Mouse (Mus musculus): ENCODE measurements around the gene Rb1.

DNA sequence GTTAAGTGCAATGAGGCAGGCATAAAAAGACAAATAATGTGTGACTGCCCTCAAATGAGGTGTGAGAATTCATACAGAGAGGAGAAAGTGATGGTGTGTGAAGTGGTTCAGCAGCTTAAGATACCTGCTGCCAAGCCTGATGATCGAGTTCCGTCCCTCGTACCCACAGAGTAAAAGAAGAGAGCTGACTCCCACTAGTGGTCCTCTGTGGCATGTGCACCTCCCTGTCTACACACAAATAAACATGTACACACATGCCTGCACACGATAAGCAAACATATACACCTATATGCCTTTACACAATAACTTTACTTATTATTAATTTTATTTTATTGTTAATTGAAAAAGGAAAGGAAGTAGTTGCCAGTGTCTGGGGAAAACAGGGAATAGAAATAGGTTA lies 20.0 kb upstream of the Rb1 start:
- TF ChIP-seq CTCF (IDR thresholded peaks at IDR 0.05; ENCODE audit: control insufficient read depth, insufficient read depth, insufficient read length) (no peak), FOSL1 (IDR thresholded peaks at IDR 0.05; ENCODE audit: insufficient read depth, low read length, poor library complexity, severe bottlenecking) (no peak), MYOG (IDR thresholded peaks at IDR 0.05; ENCODE audit: control insufficient read depth, extremely low read depth, insufficient read length) (no peak), USF1 (IDR thresholded peaks at IDR 0.05; ENCODE audit: low read depth) (no peak), MAX (IDR thresholded peaks at IDR 0.05) (no peak), MYOD1 (IDR thresholded peaks at IDR 0.05; ENCODE audit: control insufficient read depth, insufficient read length, low read depth) (no peak)

All from C2C12 (cell line).